Mouse (Mus musculus) midbrain, embryonic 14.5 days (tissue): ENCODE measurements around the gene Celsr3. TPM values are rescaled to one million over a fixed set of nuclear protein-coding genes. Genes with fewer than 3 reads are reported as not detected.
A peak's percentile ranks its signal among the peaks of the same experiment; 100 is the strongest.

Source experiments
- ATAC-seq: fragments of 200-750 bp; cut with Nextera tagmentation; 2 replicates; pipeline ENCODE4 v1.8.0; 2017; ENCODE audit warnings: moderate number of reproducible peaks, moderate library complexity; ENCODE audit not compliant: low FRiP score, low TSS enrichment
- DNase-seq: peaks from one replicate; pipeline ENCODE4 v3.0.0-alpha.2; 2015
- H3K27ac ChIP-seq: fragments of 300-500 bp; sonication (generic); replicated peaks from 2 replicates; pipeline ENCODE4 v1.5.1; 2014; ENCODE audit warnings: mild to moderate bottlenecking, low read depth, low read length, moderate library complexity
- H3K27me3 ChIP-seq: fragments of 300-500 bp; sonication (generic); 2 replicates; pipeline ENCODE4 v1.6.1; 2014; ENCODE audit warnings: low read length, control low read depth, mixed read lengths; ENCODE audit not compliant: control insufficient read depth, insufficient read depth
- H3K36me3 ChIP-seq: fragments of 300-500 bp; sonication (generic); 2 replicates; pipeline ENCODE4 v1.6.1; 2014; ENCODE audit warnings: low read length, control low read depth; ENCODE audit not compliant: control insufficient read depth, insufficient read depth
- H3K4me1 ChIP-seq: fragments of 300-500 bp; sonication (generic); 2 replicates; pipeline ENCODE4 v1.6.1; 2014; ENCODE audit warnings: mild to moderate bottlenecking, antibody characterized with exemption, low read length, control low read depth; ENCODE audit not compliant: control insufficient read depth, insufficient read depth
- H3K4me2 ChIP-seq: fragments of 300-500 bp; sonication (generic); 2 replicates; pipeline ENCODE4 v1.6.1; 2014; ENCODE audit warnings: mild to moderate bottlenecking, low read length, moderate library complexity
- H3K4me3 ChIP-seq: fragments of 300-500 bp; sonication (generic); replicated peaks from 2 replicates; pipeline ENCODE4 v1.5.1; 2014; ENCODE audit warnings: low read depth, low read length
- H3K9ac ChIP-seq: fragments of 300-500 bp; sonication (generic); replicated peaks from 2 replicates; pipeline ENCODE4 v1.6.1; 2014; ENCODE audit warnings: mild to moderate bottlenecking, low read length, moderate library complexity
- H3K9me3 ChIP-seq: fragments of 300-500 bp; sonication (generic); 2 replicates; pipeline ENCODE4 v1.6.1; 2016; ENCODE audit warnings: low read length, control low read depth, mixed read lengths; ENCODE audit not compliant: control insufficient read depth
- WGBS: fragments of 180-500 bp; shearing (Covaris S2); extraction: QIAGEN DNeasy Blood & Tissue Kit; methylation state at CpG from one replicate; pipeline ENCODE4 v1.1.7; 2014; 5-methylcytosine and 5-hydroxymethylcytosine counted together
- polyA plus RNA-seq: library from polyadenylated mRNA; unstranded; fragments of >200 nt; fragmentation: Nextera tagmentation; extraction: Ambion mirVana; gene quantifications from 2 replicates; pipeline ENCODE4 v1.2.1, GENCODE M21; 2014

The Celsr3 gene
- polyA plus RNA-seq = 19.5 and 20.7 TPM in 2 replicates

GRCm38 (mm10) chr9:108825820-108826699, at the start of gene Celsr3:
Gene Celsr3 (plus strand): TSS chr9:108826320.
- DNase-seq (peak; percentile 96), ATAC-seq (peak; percentile 65)
- Histone ChIP-seq H3K9ac (peak within 1 kb of the TSS; percentile 81), H3K27ac (peak within 1 kb of the TSS; percentile 89), H3K4me3 (peak within 1 kb of the TSS; percentile 72), H3K36me3 (peaks cover 34% of the 10 kb centered on the region), H3K4me2 (peak within 1 kb of the TSS; percentile 78), H3K4me1 (peaks cover 38% of the 10 kb centered on the region), H3K27me3 (peaks cover 16% of the 10 kb centered on the region), H3K9me3 (no peaks in the 10 kb centered on the region)
- WGBS = 1% methylated on average over 67 of the region's 70 CpGs

- WGBS = 89% methylated on average over 4 of the region's 4 CpGs
- H3K27me3 ChIP-seq = no peaks in the 10 kb centered on the region
Measured at GRCm38 (mm10) chr9:108776614-108777013, 49.5 kb upstream of the Celsr3 start.

GRCm38 (mm10) chr9:108777276-108777675, 48.8 kb upstream of the Celsr3 start:
- no peaks in the 10 kb centered on the region for H3K9me3 ChIP-seq
- ATAC-seq (no peak), DNase-seq (no peak)
- H3K4me2 ChIP-seq = no peak overlapping the region
- 86% methylated on average over 4 of the region's 4 CpGs for WGBS
- H3K9ac ChIP-seq = no peak overlapping the region
- no peaks in the 10 kb centered on the region for H3K27me3 ChIP-seq
- peaks cover 5% of the 10 kb centered on the region for H3K4me1 ChIP-seq
- no peaks in the 10 kb centered on the region for H3K36me3 ChIP-seq
- H3K4me3 ChIP-seq = no peak overlapping the region
- H3K27ac ChIP-seq = no peak overlapping the region

More at GRCm38 (mm10) chr9:108776614-108777013, 49.5 kb upstream of the Celsr3 start:
- Histone ChIP-seq H3K9ac (no peak overlapping the region), H3K4me2 (no peak overlapping the region), H3K4me3 (no peak overlapping the region), H3K27ac (no peak overlapping the region), H3K4me1 (no peaks in the 10 kb centered on the region), H3K9me3 (no peaks in the 10 kb centered on the region), H3K36me3 (no peaks in the 10 kb centered on the region)
- DNase-seq (no peak), ATAC-seq (no peak)

GRCm38 (mm10) chr9:108780959-108781358, 45.2 kb upstream of the Celsr3 start:
- H3K4me2 ChIP-seq = no peak overlapping the region
- H3K27ac ChIP-seq = no peak overlapping the region
- H3K9ac ChIP-seq = no peak overlapping the region
- H3K9me3 ChIP-seq = no peaks in the 10 kb centered on the region
- H3K4me1 ChIP-seq = peaks cover 21% of the 10 kb centered on the region
- WGBS = 67% methylated on average over 5 of the region's 5 CpGs
- no peak for ATAC-seq
- H3K27me3 ChIP-seq = no peaks in the 10 kb centered on the region
- no peak for DNase-seq
- H3K4me3 ChIP-seq = no peak overlapping the region
- no peaks in the 10 kb centered on the region for H3K36me3 ChIP-seq

- Histone ChIP-seq H3K9ac (no peak overlapping the region), H3K36me3 (no peaks in the 10 kb centered on the region), H3K4me2 (no peak overlapping the region; the same call in 1 of the 2 replicates), H3K27ac (0 out of 2 replicates have a peak overlapping the region, but pooled peaks have one; percentile 97), H3K4me3 (no peak overlapping the region), H3K27me3 (no peaks in the 10 kb centered on the region), H3K9me3 (no peaks in the 10 kb centered on the region), H3K4me1 (peaks cover 29% of the 10 kb centered on the region)
- WGBS = 74% methylated on average over 4 of the region's 4 CpGs
- no peak for ATAC-seq
- DNase-seq = no peak
Measured at GRCm38 (mm10) chr9:108781891-108782290, 44.2 kb upstream of the Celsr3 start.

GRCm38 (mm10) chr9:108782836-108783547, 43.1 kb upstream of the Celsr3 start:
- ATAC-seq = peak; percentile 47
- Histone ChIP-seq H3K9ac (peak overlapping the region; percentile 98), H3K36me3 (no peaks in the 10 kb centered on the region), H3K4me2 (peak overlapping the region; percentile 96), H3K9me3 (no peaks in the 10 kb centered on the region), H3K27me3 (no peaks in the 10 kb centered on the region), H3K4me1 (peaks cover 40% of the 10 kb centered on the region), H3K4me3 (peak overlapping the region; percentile 71), H3K27ac (peak overlapping the region; percentile 97)
- peak; percentile 65 for DNase-seq
- 5% methylated on average over 9 of the region's 9 CpGs for WGBS

- DNase-seq = peak; percentile 99
- H3K4me3 ChIP-seq = peak within 1 kb of the TSS; percentile 71
- no peaks in the 10 kb centered on the region for H3K9me3 ChIP-seq
- peaks cover 48% of the 10 kb centered on the region for H3K4me1 ChIP-seq
- H3K9ac ChIP-seq = peak within 1 kb of the TSS; percentile 98
- ATAC-seq = peak; percentile 98
- no peaks in the 10 kb centered on the region for H3K27me3 ChIP-seq
- H3K4me2 ChIP-seq = peak within 1 kb of the TSS; percentile 96
- peak within 1 kb of the TSS; percentile 97 for H3K27ac ChIP-seq
- under 1% methylated on average over 56 of the region's 56 CpGs for WGBS
- peaks cover 4% of the 10 kb centered on the region; the same call in 1 of the 2 replicates for H3K36me3 ChIP-seq
Measured at GRCm38 (mm10) chr9:108783548-108784463, 42.3 kb upstream of the Celsr3 start, which contains the start of gene Ip6k2. Gene Ip6k2 (plus strand): TSS chr9:108783796.

GRCm38 (mm10) chr9:108785416-108785815, 40.7 kb upstream of the Celsr3 start:
- ATAC-seq (no peak), DNase-seq (peak; percentile 65)

More at GRCm38 (mm10) chr9:108785416-108785815, 40.7 kb upstream of the Celsr3 start:
- Histone ChIP-seq H3K9ac (peak overlapping the region; percentile 98), H3K27me3 (no peaks in the 10 kb centered on the region), H3K4me3 (peak overlapping the region; percentile 71), H3K27ac (peak overlapping the region; percentile 70; the same call in 1 of the 2 replicates), H3K4me1 (peaks cover 58% of the 10 kb centered on the region), H3K36me3 (peaks cover 6% of the 10 kb centered on the region; the same call in 1 of the 2 replicates), H3K9me3 (no peaks in the 10 kb centered on the region), H3K4me2 (peak overlapping the region; percentile 96)
